Mouse (Mus musculus) hindbrain, embryonic 11.5 days (tissue): Measurements from ENCODE around the gene Epb41l1. TPM values are rescaled to one million over a fixed set of nuclear protein-coding genes. Genes with fewer than 3 reads are reported as not detected.

ENCODE experiments used
- ATAC-seq: fragments of 200-750 bp; cut with Nextera tagmentation; 2 replicates; pipeline ENCODE4 v1.8.0; 2017; ENCODE audit warnings: mild to moderate bottlenecking, moderate TSS enrichment, moderate library complexity; ENCODE audit not compliant: low FRiP score
- DNase-seq: peaks from one replicate; pipeline ENCODE4 v3.0.0-alpha.2; 2015; ENCODE audit warnings: low spot score
- H3K27ac ChIP-seq: fragments of 300-500 bp; sonication (generic); 2 replicates; pipeline ENCODE4 v1.5.1; 2014; ENCODE audit warnings: mild to moderate bottlenecking, low read depth, low read length
- H3K27me3 ChIP-seq: fragments of 300-500 bp; sonication (generic); 2 replicates; pipeline ENCODE4 v1.6.1; 2014; ENCODE audit warnings: mild to moderate bottlenecking, low read length, moderate library complexity, mixed read lengths; ENCODE audit not compliant: control insufficient read depth, insufficient read depth
- H3K36me3 ChIP-seq: fragments of 300-500 bp; sonication (generic); 2 replicates; pipeline ENCODE4 v1.6.1; 2014; ENCODE audit warnings: mild to moderate bottlenecking, low read length, moderate library complexity, mixed read lengths; ENCODE audit not compliant: control insufficient read depth, insufficient read depth
- H3K4me1 ChIP-seq: fragments of 300-500 bp; sonication (generic); replicated peaks from 2 replicates; pipeline ENCODE4 v1.6.1; 2014; ENCODE audit warnings: low read length, mixed read lengths; ENCODE audit not compliant: control insufficient read depth, insufficient read depth
- H3K4me2 ChIP-seq: fragments of 300-500 bp; sonication (generic); replicated peaks from 2 replicates; pipeline ENCODE4 v1.6.1; 2014; ENCODE audit warnings: mild to moderate bottlenecking, low read depth, low read length
- H3K4me3 ChIP-seq: fragments of 300-500 bp; sonication (generic); 2 replicates; pipeline ENCODE4 v1.5.1; 2014; ENCODE audit warnings: low read depth, low read length
- H3K9ac ChIP-seq: fragments of 300-500 bp; sonication (generic); 2 replicates; pipeline ENCODE4 v1.6.1; 2014; ENCODE audit warnings: low read depth, low read length
- H3K9me3 ChIP-seq: fragments of 300-500 bp; sonication (generic); 2 replicates; pipeline ENCODE4 v1.6.1; 2016; ENCODE audit warnings: low read length; ENCODE audit not compliant: control insufficient read depth
- WGBS: fragments of 180-500 bp; shearing (Covaris S2); extraction: QIAGEN DNeasy Blood & Tissue Kit; methylation state at CpG from one replicate; pipeline ENCODE4 v1.1.7; 2014; 5-methylcytosine and 5-hydroxymethylcytosine counted together
- polyA plus RNA-seq: library from polyadenylated mRNA; unstranded; fragments of >200 nt; fragmentation: Nextera tagmentation; extraction: Ambion mirVana; gene quantifications from 2 replicates; pipeline ENCODE4 v1.2.1, GENCODE M21; 2014

The Epb41l1 gene
- polyA plus RNA-seq, 1 experiment from 2014 or later = 5.0 TPM

- Histone ChIP-seq H3K36me3 (no peaks in the 10 kb centered on the region), H3K27me3 (no peaks in the 10 kb centered on the region), H3K27ac (no peak overlapping the region), H3K9me3 (no peaks in the 10 kb centered on the region), H3K9ac (no peak overlapping the region), H3K4me1 (0 out of 2 replicates have a peak, but pooled peaks cover 1% of the 10 kb centered on the region), H3K4me2 (no peak overlapping the region), H3K4me3 (no peak overlapping the region)
- WGBS = 59% methylated on average over 4 of the region's 4 CpGs
- ATAC-seq (no peak), DNase-seq (no peak)
These were observed 9.6 kb downstream of the Epb41l1 start for GRCm38 (mm10) chr2:156430326-156430725.

DNA sequence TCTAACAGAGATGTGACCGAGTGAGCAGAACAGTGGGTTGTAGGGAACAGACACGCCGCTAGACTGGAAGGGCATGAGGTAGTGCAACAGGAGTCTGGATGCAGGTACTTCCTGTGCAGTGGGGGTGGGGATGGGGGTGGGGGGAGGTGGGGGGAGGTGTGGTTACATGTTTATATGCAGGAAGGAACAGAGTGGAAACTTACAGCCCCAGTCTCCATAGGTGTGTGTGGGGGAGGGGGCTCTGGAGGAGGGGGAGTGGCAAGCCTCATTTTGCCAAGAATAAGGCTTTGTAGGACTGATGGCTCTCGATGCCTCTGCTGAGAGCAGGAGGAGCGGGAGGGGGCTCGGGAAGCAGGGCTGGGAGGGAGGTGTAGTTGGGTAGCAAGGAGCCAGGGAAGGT, 10.7 kb downstream of the Epb41l1 start:
- H3K4me2 ChIP-seq = no peak overlapping the region
- H3K9ac ChIP-seq = no peak overlapping the region
- WGBS = 68% methylated on average over 6 of the region's 6 CpGs
- DNase-seq (no peak), ATAC-seq (no peak)
- H3K4me1 ChIP-seq = no peaks in the 10 kb centered on the region
- no peaks in the 10 kb centered on the region for H3K9me3 ChIP-seq
- H3K36me3 ChIP-seq = no peaks in the 10 kb centered on the region
- no peak overlapping the region for H3K27ac ChIP-seq
- H3K4me3 ChIP-seq = no peak overlapping the region
- no peaks in the 10 kb centered on the region for H3K27me3 ChIP-seq

- Histone ChIP-seq H3K9me3 (no peaks in the 10 kb centered on the region), H3K9ac (no peak overlapping the region), H3K4me1 (no peaks in the 10 kb centered on the region), H3K36me3 (no peaks in the 10 kb centered on the region), H3K27ac (no peak overlapping the region), H3K27me3 (no peaks in the 10 kb centered on the region), H3K4me2 (no peak overlapping the region), H3K4me3 (no peak overlapping the region)
- ATAC-seq = no peak
- 96% methylated on average over 3 of the region's 3 CpGs for WGBS
- no peak for DNase-seq
These were observed 11.4 kb downstream of the Epb41l1 start for GRCm38 (mm10) chr2:156432086-156432485.

DNA sequence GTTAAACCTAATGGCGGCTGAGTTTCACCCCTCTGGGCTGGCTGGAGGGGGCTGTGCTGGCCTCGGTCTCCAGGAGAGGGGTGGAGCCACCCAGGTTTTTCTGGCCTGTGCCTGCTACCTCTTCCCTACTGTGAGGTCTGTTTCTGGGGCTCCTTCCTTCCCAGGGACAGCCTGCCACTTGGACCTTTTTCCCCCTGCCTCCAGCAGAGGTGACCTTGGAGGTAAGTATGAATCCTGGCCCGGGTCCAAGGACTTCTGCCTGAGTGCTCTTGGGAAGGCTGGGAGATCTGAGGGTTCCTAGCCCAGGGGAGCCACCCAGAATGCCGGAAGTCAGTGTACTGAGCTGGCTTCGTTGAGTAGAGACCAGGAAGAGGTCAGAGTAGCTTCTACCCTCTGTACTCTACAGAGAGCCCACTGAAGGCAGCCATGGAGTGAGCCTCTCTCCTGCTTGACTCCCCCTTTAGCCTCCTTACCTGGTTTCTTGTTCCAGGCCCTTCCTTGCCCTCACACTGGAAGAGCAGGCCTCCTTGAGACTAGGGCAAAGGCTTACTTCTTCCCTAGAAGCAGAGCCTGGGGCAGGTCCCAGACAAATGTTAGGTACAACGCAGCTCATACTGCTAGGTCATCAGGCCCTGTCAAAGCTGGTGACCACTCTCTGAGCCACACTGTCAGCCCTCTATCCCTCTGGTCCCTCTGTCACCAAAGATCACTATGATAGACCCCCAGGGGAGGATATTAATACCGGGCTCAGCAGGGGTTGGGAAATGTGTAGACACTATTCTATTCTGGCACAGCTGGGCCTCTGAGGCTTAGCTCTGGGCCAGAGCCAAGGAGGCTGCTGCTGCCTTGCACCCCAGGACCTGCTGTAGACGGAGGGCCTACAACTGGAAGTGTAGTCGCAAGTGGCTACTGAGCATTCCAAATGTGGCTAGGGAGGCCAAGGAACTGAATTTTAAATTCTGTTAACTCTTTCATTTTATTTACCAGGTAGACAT, 12.5 kb downstream of the Epb41l1 start:
- DNase-seq (no peak), ATAC-seq (no peak)
- H3K36me3 ChIP-seq = no peaks in the 10 kb centered on the region
- no peaks in the 10 kb centered on the region for H3K4me1 ChIP-seq
- 48% methylated on average over 9 of the region's 9 CpGs for WGBS
- no peak overlapping the region for H3K27ac ChIP-seq
- H3K4me3 ChIP-seq = no peak overlapping the region
- H3K9ac ChIP-seq = no peak overlapping the region
- no peak overlapping the region for H3K4me2 ChIP-seq
- no peaks in the 10 kb centered on the region for H3K9me3 ChIP-seq
- no peaks in the 10 kb centered on the region for H3K27me3 ChIP-seq

GRCm38 (mm10) chr2:156437637-156438036, 16.9 kb downstream of the Epb41l1 start:
- ATAC-seq (no peak), DNase-seq (no peak)
- Histone ChIP-seq H3K4me3 (no peak overlapping the region), H3K27me3 (no peaks in the 10 kb centered on the region), H3K9me3 (no peaks in the 10 kb centered on the region), H3K4me1 (no peaks in the 10 kb centered on the region), H3K9ac (no peak overlapping the region), H3K27ac (no peak overlapping the region), H3K4me2 (no peak overlapping the region), H3K36me3 (no peaks in the 10 kb centered on the region)
- WGBS = 93% methylated on average over 11 of the region's 11 CpGs

GRCm38 (mm10) chr2:156439666-156440462, 19.2 kb downstream of the Epb41l1 start:
- H3K27me3 ChIP-seq = no peaks in the 10 kb centered on the region
- WGBS = 35% methylated on average over 11 of the region's 11 CpGs
- H3K27ac ChIP-seq = no peak overlapping the region
- H3K4me1 ChIP-seq = no peaks in the 10 kb centered on the region
- H3K4me3 ChIP-seq = no peak overlapping the region
- H3K4me2 ChIP-seq = no peak overlapping the region
- no peak overlapping the region for H3K9ac ChIP-seq
- no peaks in the 10 kb centered on the region for H3K36me3 ChIP-seq
- ATAC-seq (no peak), DNase-seq (peak; percentile 36)
- no peaks in the 10 kb centered on the region for H3K9me3 ChIP-seq

DNA sequence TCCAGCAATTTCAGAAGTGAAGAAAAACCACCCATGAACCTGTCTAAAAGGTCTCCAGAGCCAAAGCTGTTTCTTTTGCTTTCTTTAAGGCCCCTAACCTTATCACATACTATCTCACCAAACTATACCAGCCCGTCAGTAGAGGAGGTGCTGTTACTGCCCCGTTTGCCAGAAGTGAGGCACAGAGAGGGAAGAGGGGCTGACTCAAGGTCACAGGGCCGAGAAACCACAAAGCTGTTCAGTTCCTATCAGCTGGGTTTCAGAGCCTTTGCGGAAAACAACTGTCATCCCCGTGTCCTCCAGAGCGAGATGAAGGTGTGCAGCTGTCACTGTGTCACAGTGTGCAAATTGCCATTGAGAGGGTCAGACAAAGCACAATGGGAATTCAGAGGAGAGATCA, 21.2 kb downstream of the Epb41l1 start:
- 43% methylated on average over 6 of the region's 6 CpGs for WGBS
- DNase-seq (no peak), ATAC-seq (no peak)
- Histone ChIP-seq H3K27ac (no peak overlapping the region), H3K36me3 (no peaks in the 10 kb centered on the region), H3K9ac (no peak overlapping the region), H3K4me1 (no peaks in the 10 kb centered on the region), H3K4me3 (no peak overlapping the region), H3K4me2 (no peak overlapping the region), H3K27me3 (no peaks in the 10 kb centered on the region), H3K9me3 (no peaks in the 10 kb centered on the region)

GRCm38 (mm10) chr2:156443323-156443722, 22.6 kb downstream of the Epb41l1 start:
- 74% methylated on average over 1 of the region's 1 CpGs for WGBS
- H3K9me3 ChIP-seq = no peaks in the 10 kb centered on the region
- no peak overlapping the region for H3K9ac ChIP-seq
- ATAC-seq = no peak
- no peak for DNase-seq
- H3K4me1 ChIP-seq = no peaks in the 10 kb centered on the region
- no peaks in the 10 kb centered on the region for H3K27me3 ChIP-seq
- no peak overlapping the region for H3K4me2 ChIP-seq
- no peak overlapping the region for H3K4me3 ChIP-seq
- no peak overlapping the region for H3K27ac ChIP-seq
- H3K36me3 ChIP-seq = no peaks in the 10 kb centered on the region
